Mouse (Mus musculus): Measurements from ENCODE around the gene Plekha5. TPM values are rescaled to one million over a fixed set of nuclear protein-coding genes. Genes with fewer than 3 reads are reported as not detected.

Plekha5 gene
- polyA plus RNA-seq, 1 experiment from 2014 or later: 26.1 TPM

DNA sequence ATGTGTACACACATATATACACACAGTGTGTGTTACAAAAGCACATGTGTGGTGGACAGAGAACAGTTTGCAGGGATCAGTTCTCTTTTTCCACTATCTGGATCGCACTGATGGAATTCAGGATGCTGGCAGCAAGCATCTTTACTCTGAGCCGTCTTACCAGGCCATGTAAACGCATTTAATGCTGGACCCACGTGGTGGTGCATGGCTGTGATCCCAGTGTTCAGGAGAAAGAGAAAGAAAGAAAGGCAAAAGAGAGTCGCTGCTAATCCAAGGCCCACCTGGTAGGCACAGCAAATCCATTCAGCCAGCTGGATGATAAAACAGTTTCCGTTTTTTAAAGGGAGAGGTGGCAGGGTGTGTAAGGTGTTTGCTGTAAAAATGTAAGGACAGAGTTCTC lies 45.9 kb downstream of the Plekha5 start:
- WGBS: 80% methylated on average over 6 of the region's 6 CpGs
- ATAC-seq (ENCODE audit: insufficient number of reproducible peaks, insufficient read depth, low FRiP score, low read depth): no peak
- H3K4me3 ChIP-seq (ENCODE audit: control insufficient read depth in 1 of 2, insufficient read depth in 1 of 2, low read depth in 1 of 2, low read length in 2 of 2): no peak overlapping the region
- no peaks in the 10 kb centered on the region for H3K36me3 ChIP-seq (ENCODE audit: control insufficient read depth, insufficient read depth, low read length)
- peaks cover 0 to 9% of the 10 kb centered on the region in 2 experiments; a peak in 2 of 4 replicates for H3K4me1 ChIP-seq (ENCODE audit: control insufficient read depth in 2 of 2, insufficient read depth in 2 of 2, low read length in 2 of 2)
- no peak overlapping the region for H3K4me2 ChIP-seq (ENCODE audit: low read length)
- H3K9ac ChIP-seq (ENCODE audit: low read length): no peak overlapping the region
- H3K27me3 ChIP-seq (ENCODE audit: control insufficient read depth, insufficient read depth, low read length): no peaks in the 10 kb centered on the region
- H3K27ac ChIP-seq (replicated peaks in 1 of 2; ENCODE audit: control insufficient read depth in 1 of 2, insufficient read depth in 1 of 2, low read depth in 2 of 2, low read length in 2 of 2): no peak overlapping the region
- H3K9me3 ChIP-seq (ENCODE audit: control insufficient read depth, low read length): no peaks in the 10 kb centered on the region

DNA sequence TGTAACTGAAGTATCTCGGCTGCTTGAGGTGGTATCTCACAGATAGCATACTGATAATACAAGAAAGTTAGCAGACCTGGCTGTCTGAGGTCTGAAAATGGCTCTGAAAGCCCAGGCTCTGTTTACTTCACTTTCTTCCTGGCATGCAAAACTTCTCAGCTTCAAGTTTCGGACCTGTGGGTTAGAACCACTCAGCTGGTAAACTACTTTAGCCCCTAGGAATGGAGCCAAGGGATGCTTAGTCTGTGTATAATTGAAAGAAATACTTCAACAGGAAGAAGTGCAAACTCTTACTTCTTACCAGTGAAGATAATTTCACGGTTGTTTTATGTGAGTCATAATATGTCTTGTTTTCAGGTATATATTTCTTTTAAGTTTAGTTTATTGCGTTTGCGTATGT lies 47.9 kb downstream of the Plekha5 start:
- H3K27ac ChIP-seq (replicated peaks in 1 of 2; ENCODE audit: control insufficient read depth in 1 of 2, insufficient read depth in 1 of 2, low read depth in 2 of 2, low read length in 2 of 2): no peak overlapping the region
- H3K36me3 ChIP-seq (ENCODE audit: control insufficient read depth, insufficient read depth, low read length): no peaks in the 10 kb centered on the region
- no peak overlapping the region for H3K4me3 ChIP-seq (ENCODE audit: control insufficient read depth in 1 of 2, insufficient read depth in 1 of 2, low read depth in 1 of 2, low read length in 2 of 2)
- H3K27me3 ChIP-seq (ENCODE audit: control insufficient read depth, insufficient read depth, low read length): no peaks in the 10 kb centered on the region
- 65% methylated on average over 5 of the region's 5 CpGs for WGBS
- no peaks in the 10 kb centered on the region for H3K9me3 ChIP-seq (ENCODE audit: control insufficient read depth, low read length)
- H3K4me1 ChIP-seq (ENCODE audit: control insufficient read depth in 2 of 2, insufficient read depth in 2 of 2, low read length in 2 of 2): peaks cover 0 to 9% of the 10 kb centered on the region in 2 experiments; a peak in 2 of 4 replicates
- H3K9ac ChIP-seq (ENCODE audit: low read length): no peak overlapping the region
- no peak overlapping the region for H3K4me2 ChIP-seq (ENCODE audit: low read length)
- ATAC-seq (ENCODE audit: insufficient number of reproducible peaks, insufficient read depth, low FRiP score, low read depth): no peak

DNA sequence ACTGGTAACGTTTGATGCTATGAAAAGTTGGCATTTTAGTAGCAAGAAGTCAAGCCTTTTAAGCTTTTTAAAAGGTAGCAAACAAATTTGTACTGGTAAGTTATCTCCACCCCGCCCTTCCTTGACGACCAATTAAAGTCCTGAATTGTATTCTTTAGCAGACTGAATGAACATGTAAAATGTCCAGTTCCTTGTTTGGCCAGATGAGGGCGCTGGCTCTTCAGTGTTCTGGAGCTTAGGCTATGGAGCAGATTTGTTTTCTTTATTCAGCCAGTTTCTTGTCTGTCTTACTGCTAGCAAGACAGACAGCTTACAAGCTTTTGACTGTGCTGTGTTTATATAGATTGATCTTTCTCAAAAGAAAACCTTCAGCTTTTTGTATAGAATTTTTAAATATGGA lies 48.5 kb downstream of the Plekha5 start:
- 49% methylated on average over 4 of the region's 4 CpGs for WGBS
- H3K36me3 ChIP-seq (ENCODE audit: control insufficient read depth, insufficient read depth, low read length): no peaks in the 10 kb centered on the region
- no peak overlapping the region for H3K4me3 ChIP-seq (ENCODE audit: control insufficient read depth in 1 of 2, insufficient read depth in 1 of 2, low read depth in 1 of 2, low read length in 2 of 2)

DNA sequence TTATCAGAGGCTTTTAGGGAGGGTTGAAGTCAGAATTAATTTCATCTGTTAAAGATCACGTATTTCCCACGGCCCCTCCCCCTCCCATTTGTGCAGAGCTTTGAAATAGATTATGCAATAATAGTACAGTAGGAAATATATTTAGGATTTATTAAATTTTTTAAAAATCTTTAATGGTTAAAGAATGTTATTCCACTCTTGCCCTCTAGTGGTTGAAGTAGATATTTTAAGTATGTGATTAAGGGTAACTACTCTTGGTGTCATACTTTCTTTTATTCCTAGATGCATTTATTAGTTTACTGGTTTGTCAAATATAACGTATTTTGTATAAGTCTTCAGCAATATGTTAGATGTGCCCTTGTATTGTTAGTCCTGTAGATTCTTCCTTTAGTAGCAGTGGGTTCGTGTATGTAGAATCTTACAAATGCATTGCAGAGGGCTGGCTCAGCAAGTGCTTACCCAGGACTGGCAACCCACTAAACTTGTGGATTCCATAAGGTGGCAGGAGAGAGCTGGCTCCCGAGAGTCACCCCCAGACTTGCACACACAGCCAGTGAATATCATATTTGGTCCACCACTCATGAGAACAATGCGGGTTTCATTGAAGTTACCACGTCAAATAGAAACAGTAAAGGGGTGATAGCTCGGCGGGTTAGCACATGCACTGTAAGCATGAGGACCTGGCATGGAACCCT lies 51.7 kb downstream of the Plekha5 start:
- Histone ChIP-seq H3K27me3 (ENCODE audit: control insufficient read depth, insufficient read depth, low read length) (no peaks in the 10 kb centered on the region), H3K36me3 (ENCODE audit: control insufficient read depth, insufficient read depth, low read length) (no peaks in the 10 kb centered on the region), H3K4me2 (ENCODE audit: low read length) (no peak overlapping the region), H3K9ac (ENCODE audit: low read length) (no peak overlapping the region), H3K4me3 (ENCODE audit: control insufficient read depth in 1 of 2, insufficient read depth in 1 of 2, low read depth in 1 of 2, low read length in 2 of 2) (no peak overlapping the region), H3K4me1 (ENCODE audit: control insufficient read depth in 2 of 2, insufficient read depth in 2 of 2, low read length in 2 of 2) (peaks cover 0 to 16% of the 10 kb centered on the region in 2 experiments; a peak in 2 of 4 replicates), H3K27ac (replicated peaks in 1 of 2; ENCODE audit: control insufficient read depth in 1 of 2, insufficient read depth in 1 of 2, low read depth in 2 of 2, low read length in 2 of 2) (no peak overlapping the region), H3K9me3 (ENCODE audit: control insufficient read depth, low read length) (no peaks in the 10 kb centered on the region)
- 81% methylated on average over 9 of the region's 9 CpGs for WGBS
- no peak for ATAC-seq (ENCODE audit: insufficient number of reproducible peaks, insufficient read depth, low FRiP score, low read depth)

More for the DNA sequence above, 48.5 kb downstream of the Plekha5 start:
- no peak for ATAC-seq (ENCODE audit: insufficient number of reproducible peaks, insufficient read depth, low FRiP score, low read depth)
- Histone ChIP-seq H3K9ac (ENCODE audit: low read length) (no peak overlapping the region), H3K27ac (replicated peaks in 1 of 2; ENCODE audit: control insufficient read depth in 1 of 2, insufficient read depth in 1 of 2, low read depth in 2 of 2, low read length in 2 of 2) (no peak overlapping the region), H3K4me2 (ENCODE audit: low read length) (no peak overlapping the region), H3K4me1 (ENCODE audit: control insufficient read depth in 2 of 2, insufficient read depth in 2 of 2, low read length in 2 of 2) (peaks cover 0 to 15% of the 10 kb centered on the region in 2 experiments; a peak in 2 of 4 replicates), H3K27me3 (ENCODE audit: control insufficient read depth, insufficient read depth, low read length) (no peaks in the 10 kb centered on the region), H3K9me3 (ENCODE audit: control insufficient read depth, low read length) (no peaks in the 10 kb centered on the region)

DNA sequence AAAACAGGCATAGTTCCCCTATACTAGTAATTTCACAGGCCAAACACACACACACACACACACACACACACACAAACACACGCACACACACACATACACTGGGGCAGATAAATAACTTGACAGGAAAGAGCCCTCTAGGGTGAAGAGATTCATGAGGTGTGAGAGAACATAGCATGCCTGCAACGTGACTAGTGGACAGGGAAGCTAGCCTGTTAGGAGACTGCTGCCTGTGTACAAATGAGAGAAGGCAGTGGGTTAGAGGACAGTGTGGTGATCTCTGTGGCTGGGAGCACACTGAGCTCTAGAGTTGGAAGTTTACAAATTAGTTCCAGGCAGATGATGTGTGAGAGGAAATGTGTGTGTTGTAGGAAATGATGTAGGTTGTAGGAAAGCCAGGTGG lies 53.1 kb downstream of the Plekha5 start:
- no peak overlapping the region for H3K4me3 ChIP-seq (ENCODE audit: control insufficient read depth in 1 of 2, insufficient read depth in 1 of 2, low read depth in 1 of 2, low read length in 2 of 2)
- H3K27me3 ChIP-seq (ENCODE audit: control insufficient read depth, insufficient read depth, low read length): no peaks in the 10 kb centered on the region
- H3K9me3 ChIP-seq (ENCODE audit: control insufficient read depth, low read length): no peaks in the 10 kb centered on the region
- H3K36me3 ChIP-seq (ENCODE audit: control insufficient read depth, insufficient read depth, low read length): no peaks in the 10 kb centered on the region
- 47% methylated on average over 2 of the region's 2 CpGs for WGBS
- H3K4me1 ChIP-seq (ENCODE audit: control insufficient read depth in 2 of 2, insufficient read depth in 2 of 2, low read length in 2 of 2): peaks cover 1 to 12% of the 10 kb centered on the region in 2 experiments
- ATAC-seq (ENCODE audit: insufficient number of reproducible peaks, insufficient read depth, low FRiP score, low read depth): peak; percentile 25; the same call in 1 of the 2 replicates
- no peak overlapping the region for H3K4me2 ChIP-seq (ENCODE audit: low read length)
- H3K9ac ChIP-seq (ENCODE audit: low read length): 0 out of 2 replicates have a peak overlapping the region, but pooled peaks have one; percentile 21
- H3K27ac ChIP-seq (replicated peaks in 1 of 2; ENCODE audit: control insufficient read depth in 1 of 2, insufficient read depth in 1 of 2, low read depth in 2 of 2, low read length in 2 of 2): 0 out of 4 replicates have a peak overlapping the region, but pooled peaks of 1 of the 2 experiments have one; percentile 24

DNA sequence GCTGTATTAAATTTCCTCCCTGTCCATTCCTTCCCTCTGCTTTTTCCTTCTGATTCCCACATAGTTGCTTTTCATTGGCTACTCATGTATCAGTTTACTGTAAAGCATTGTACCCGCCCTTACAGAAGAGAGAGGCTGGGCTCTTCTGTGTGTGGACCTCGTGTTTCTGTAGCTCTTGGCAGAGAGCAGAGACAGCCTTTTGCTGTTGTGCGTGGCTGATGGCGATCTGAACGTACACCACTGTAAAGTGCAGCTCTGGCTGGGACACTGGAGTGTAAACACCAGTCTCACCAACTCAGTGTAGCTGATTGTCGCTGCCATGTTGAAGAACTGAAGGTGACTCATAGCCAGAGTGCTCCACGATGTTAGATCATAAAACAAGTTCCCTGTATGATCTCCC lies 54.2 kb downstream of the Plekha5 start:
- no peak for ATAC-seq (ENCODE audit: insufficient number of reproducible peaks, insufficient read depth, low FRiP score, low read depth)
- H3K9ac ChIP-seq (ENCODE audit: low read length): no peak overlapping the region
- no peaks in the 10 kb centered on the region for H3K9me3 ChIP-seq (ENCODE audit: control insufficient read depth, low read length)
- peaks cover 3 to 21% of the 10 kb centered on the region in 2 experiments for H3K4me1 ChIP-seq (ENCODE audit: control insufficient read depth in 2 of 2, insufficient read depth in 2 of 2, low read length in 2 of 2)
- no peak overlapping the region for H3K27ac ChIP-seq (replicated peaks in 1 of 2; ENCODE audit: control insufficient read depth in 1 of 2, insufficient read depth in 1 of 2, low read depth in 2 of 2, low read length in 2 of 2)
- no peak overlapping the region for H3K4me3 ChIP-seq (ENCODE audit: control insufficient read depth in 1 of 2, insufficient read depth in 1 of 2, low read depth in 1 of 2, low read length in 2 of 2)
- no peak overlapping the region for H3K4me2 ChIP-seq (ENCODE audit: low read length)
- H3K36me3 ChIP-seq (ENCODE audit: control insufficient read depth, insufficient read depth, low read length): no peaks in the 10 kb centered on the region
- no peaks in the 10 kb centered on the region for H3K27me3 ChIP-seq (ENCODE audit: control insufficient read depth, insufficient read depth, low read length)
- WGBS: 49% methylated on average over 7 of the region's 7 CpGs

DNA sequence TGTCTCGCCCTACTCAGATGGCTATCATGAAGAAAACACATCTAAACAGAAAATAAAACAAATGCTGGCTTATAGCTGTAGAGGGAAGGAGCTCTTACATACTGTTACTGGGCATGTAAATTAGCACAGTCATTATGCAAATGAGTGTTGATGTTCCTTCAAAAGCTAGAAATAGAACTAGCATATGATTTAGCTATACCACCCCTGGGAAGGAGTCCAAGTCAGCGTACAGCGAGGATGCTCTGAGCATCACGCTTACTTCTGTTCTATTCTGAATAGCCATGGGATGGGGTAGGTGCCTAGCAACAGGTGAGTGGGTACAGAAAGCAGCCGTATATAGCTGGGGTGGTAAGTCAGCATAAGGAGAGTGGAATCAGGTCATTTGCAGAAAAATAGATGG lies 55.1 kb downstream of the Plekha5 start:
- ATAC-seq (ENCODE audit: insufficient number of reproducible peaks, insufficient read depth, low FRiP score, low read depth): no peak
- 90% methylated on average over 5 of the region's 5 CpGs for WGBS
- Histone ChIP-seq H3K9ac (ENCODE audit: low read length) (no peak overlapping the region), H3K36me3 (ENCODE audit: control insufficient read depth, insufficient read depth, low read length) (no peaks in the 10 kb centered on the region), H3K9me3 (ENCODE audit: control insufficient read depth, low read length) (no peaks in the 10 kb centered on the region), H3K27me3 (ENCODE audit: control insufficient read depth, insufficient read depth, low read length) (no peaks in the 10 kb centered on the region), H3K4me2 (ENCODE audit: low read length) (no peak overlapping the region), H3K4me3 (ENCODE audit: control insufficient read depth in 1 of 2, insufficient read depth in 1 of 2, low read depth in 1 of 2, low read length in 2 of 2) (no peak overlapping the region), H3K4me1 (ENCODE audit: control insufficient read depth in 2 of 2, insufficient read depth in 2 of 2, low read length in 2 of 2) (peaks cover 10 to 27% of the 10 kb centered on the region in 2 experiments), H3K27ac (replicated peaks in 1 of 2; ENCODE audit: control insufficient read depth in 1 of 2, insufficient read depth in 1 of 2, low read depth in 2 of 2, low read length in 2 of 2) (no peak overlapping the region)
